Mouse (Mus musculus): Measurements from ENCODE around the gene Lypd8. TPM values are rescaled to one million over a fixed set of nuclear protein-coding genes. Genes with fewer than 3 reads are reported as not detected.
"Not testable (repeated sequence)": the region's sequence is repeated elsewhere in the genome, so short reads cannot be mapped to it uniquely, and the experiment has no call there.

Lypd8 gene
- polyA plus RNA-seq, 1 experiment from 2014 or later: 12.0 TPM

DNA sequence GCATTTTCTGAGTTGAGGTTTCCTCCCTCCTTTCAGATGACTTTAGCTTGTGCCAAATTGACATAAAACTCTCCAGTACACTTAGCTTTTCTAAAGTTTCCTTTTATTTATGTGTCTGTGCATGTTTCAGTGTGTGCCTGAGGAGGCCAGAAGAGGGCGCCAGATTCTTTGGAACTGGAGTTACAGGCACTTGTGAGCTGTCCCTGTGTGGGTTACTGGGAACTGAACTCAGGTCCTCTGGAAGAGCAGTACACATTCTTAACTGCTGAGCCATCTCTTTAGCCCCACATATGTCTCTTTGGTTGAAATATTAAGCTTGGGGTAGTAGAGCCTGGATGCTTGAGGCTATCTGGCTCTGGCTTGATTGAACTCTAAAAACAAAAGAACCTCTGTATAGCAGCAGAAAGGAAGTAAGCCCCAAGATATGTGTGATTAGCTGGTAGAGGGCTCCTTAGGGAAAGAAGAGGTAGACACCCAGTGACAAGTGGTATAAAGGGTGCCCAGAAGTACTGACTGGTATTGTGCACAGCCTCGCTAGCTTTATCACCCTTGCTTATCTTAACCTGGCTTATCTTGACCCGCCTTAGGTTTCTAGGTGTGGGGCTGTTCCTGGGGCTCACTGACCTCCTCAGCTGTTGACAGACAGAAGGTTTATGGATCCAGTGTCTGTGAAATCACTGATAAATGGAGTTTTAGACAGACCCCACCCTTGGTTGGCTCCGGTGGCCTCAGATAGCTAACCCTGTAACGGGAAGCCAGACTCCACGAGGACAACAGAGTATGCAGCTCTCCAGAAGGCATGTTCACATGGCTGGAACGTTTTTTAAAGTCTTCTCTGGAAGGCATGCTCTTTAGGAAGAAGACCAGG lies 25.9 kb upstream of the Lypd8 start:
- Histone ChIP-seq H3K27ac (ENCODE audit: low read length) (peak overlapping the region; percentile 93), H3K4me3 (ENCODE audit: low read depth, low read length) (0 out of 2 replicates have a peak overlapping the region, but pooled peaks have one; percentile 7), H3K4me1 (ENCODE audit: control insufficient read depth, low read depth, low read length) (peaks cover 52% of the 10 kb centered on the region), H3K36me3 (ENCODE audit: control insufficient read depth, insufficient read depth) (no peaks in the 10 kb centered on the region), H3K4me2 (ENCODE audit: low read depth, low read length) (peak overlapping the region; percentile 43), H3K9ac (ENCODE audit: low read depth, low read length) (peak overlapping the region; percentile 29), H3K9me3 (replicated peaks; ENCODE audit: control insufficient read depth, low read length) (no peaks in the 10 kb centered on the region), H3K27me3 (ENCODE audit: control insufficient read depth, insufficient read depth, low read depth, low read length) (no peaks in the 10 kb centered on the region)
- 17% methylated on average over 7 of the region's 7 CpGs for WGBS (ENCODE audit: insufficient replicate concordance)
- peak; percentile 86 for ATAC-seq (ENCODE audit: low read depth)

DNA sequence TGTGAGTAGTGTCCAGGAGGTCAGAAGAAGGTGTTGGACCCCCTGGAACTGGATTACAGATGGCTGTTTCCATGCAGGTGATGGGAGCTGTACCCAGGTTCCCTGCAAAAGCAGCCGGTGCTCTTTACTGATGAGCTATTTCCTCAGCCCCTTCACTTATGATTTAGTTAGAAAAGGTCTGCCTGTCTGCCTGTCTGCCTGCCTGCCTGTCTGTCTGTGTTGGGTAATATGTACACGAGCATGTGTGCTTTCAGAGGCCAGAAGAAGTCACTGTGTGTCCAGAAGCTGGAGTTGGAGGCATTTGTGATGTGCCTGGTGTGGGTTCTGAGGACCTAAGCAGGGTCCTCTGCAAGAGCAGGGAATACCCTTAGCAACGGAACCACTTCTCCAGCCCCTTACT lies 25.1 kb upstream of the Lypd8 start:
- Histone ChIP-seq H3K27ac (ENCODE audit: low read length) (peak overlapping the region; percentile 93), H3K9ac (ENCODE audit: low read depth, low read length) (peak overlapping the region; percentile 47), H3K4me1 (ENCODE audit: control insufficient read depth, low read depth, low read length) (peaks cover 53% of the 10 kb centered on the region), H3K36me3 (ENCODE audit: control insufficient read depth, insufficient read depth) (no peaks in the 10 kb centered on the region), H3K4me2 (ENCODE audit: low read depth, low read length) (peak overlapping the region; percentile 43), H3K4me3 (ENCODE audit: low read depth, low read length) (no peak overlapping the region), H3K27me3 (ENCODE audit: control insufficient read depth, insufficient read depth, low read depth, low read length) (no peaks in the 10 kb centered on the region), H3K9me3 (replicated peaks; ENCODE audit: control insufficient read depth, low read length) (no peaks in the 10 kb centered on the region)
- 40% methylated on average over 3 of the region's 3 CpGs for WGBS (ENCODE audit: insufficient replicate concordance)
- ATAC-seq (ENCODE audit: low read depth): no peak

DNA sequence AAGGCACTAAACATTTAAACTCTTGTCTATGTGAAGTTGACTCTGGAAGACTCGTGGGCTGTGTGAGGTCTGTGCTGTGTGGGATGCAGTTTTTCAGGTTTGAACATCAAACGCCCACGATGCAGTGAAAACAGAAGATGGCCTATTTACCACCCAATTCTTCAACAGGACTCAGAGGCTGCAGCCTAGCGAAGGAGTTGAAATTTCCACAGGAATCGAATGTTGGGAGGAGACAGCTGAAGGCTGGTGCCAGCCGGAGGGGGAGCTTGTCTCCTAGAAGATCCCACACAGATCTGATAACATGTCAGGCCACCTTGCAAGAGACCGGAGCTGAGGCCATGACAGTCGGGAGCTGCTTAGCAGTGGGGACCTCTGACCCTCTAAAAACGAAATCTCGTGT lies 24.4 kb upstream of the Lypd8 start:
- Histone ChIP-seq H3K4me3 (ENCODE audit: low read depth, low read length) (no peak overlapping the region), H3K27me3 (ENCODE audit: control insufficient read depth, insufficient read depth, low read depth, low read length) (no peaks in the 10 kb centered on the region), H3K36me3 (ENCODE audit: control insufficient read depth, insufficient read depth) (no peaks in the 10 kb centered on the region), H3K4me2 (ENCODE audit: low read depth, low read length) (peak overlapping the region; percentile 10; the same call in 1 of the 2 replicates), H3K4me1 (ENCODE audit: control insufficient read depth, low read depth, low read length) (peaks cover 53% of the 10 kb centered on the region), H3K9ac (ENCODE audit: low read depth, low read length) (no peak overlapping the region), H3K9me3 (replicated peaks; ENCODE audit: control insufficient read depth, low read length) (no peaks in the 10 kb centered on the region), H3K27ac (ENCODE audit: low read length) (no peak overlapping the region)
- no peak for ATAC-seq (ENCODE audit: low read depth)
- 48% methylated on average over 10 of the region's 10 CpGs for WGBS (ENCODE audit: insufficient replicate concordance)

DNA sequence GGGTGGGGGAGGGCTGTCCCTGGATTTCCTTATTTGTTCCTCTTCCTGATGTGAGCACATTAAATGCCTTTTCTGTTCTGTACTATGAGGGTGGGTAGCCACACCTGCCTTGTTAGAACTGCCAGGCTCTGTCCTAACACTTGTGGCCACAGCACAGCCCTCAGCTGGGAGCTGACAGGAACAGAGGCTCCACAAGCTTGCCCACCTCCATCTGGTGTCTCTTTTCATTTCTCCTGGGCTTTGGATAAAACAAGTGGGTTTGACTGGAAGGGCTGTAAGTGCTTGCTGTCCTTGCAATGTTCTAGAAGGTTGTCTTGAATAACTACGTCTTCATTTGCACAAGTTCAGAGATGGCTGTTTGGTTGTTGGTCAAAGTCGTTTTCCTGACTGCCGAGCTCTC lies 23.9 kb upstream of the Lypd8 start:
- H3K36me3 ChIP-seq (ENCODE audit: control insufficient read depth, insufficient read depth): no peaks in the 10 kb centered on the region
- H3K27ac ChIP-seq (ENCODE audit: low read length): peak overlapping the region; percentile 21; the same call in 1 of the 2 replicates
- no peaks in the 10 kb centered on the region for H3K9me3 ChIP-seq (replicated peaks; ENCODE audit: control insufficient read depth, low read length)
- no peaks in the 10 kb centered on the region for H3K27me3 ChIP-seq (ENCODE audit: control insufficient read depth, insufficient read depth, low read depth, low read length)
- no peak for ATAC-seq (ENCODE audit: low read depth)
- H3K9ac ChIP-seq (ENCODE audit: low read depth, low read length): no peak overlapping the region
- H3K4me2 ChIP-seq (ENCODE audit: low read depth, low read length): no peak overlapping the region
- no peak overlapping the region for H3K4me3 ChIP-seq (ENCODE audit: low read depth, low read length)
- peaks cover 53% of the 10 kb centered on the region for H3K4me1 ChIP-seq (ENCODE audit: control insufficient read depth, low read depth, low read length)
- WGBS (ENCODE audit: insufficient replicate concordance): 60% methylated on average over 3 of the region's 3 CpGs

DNA sequence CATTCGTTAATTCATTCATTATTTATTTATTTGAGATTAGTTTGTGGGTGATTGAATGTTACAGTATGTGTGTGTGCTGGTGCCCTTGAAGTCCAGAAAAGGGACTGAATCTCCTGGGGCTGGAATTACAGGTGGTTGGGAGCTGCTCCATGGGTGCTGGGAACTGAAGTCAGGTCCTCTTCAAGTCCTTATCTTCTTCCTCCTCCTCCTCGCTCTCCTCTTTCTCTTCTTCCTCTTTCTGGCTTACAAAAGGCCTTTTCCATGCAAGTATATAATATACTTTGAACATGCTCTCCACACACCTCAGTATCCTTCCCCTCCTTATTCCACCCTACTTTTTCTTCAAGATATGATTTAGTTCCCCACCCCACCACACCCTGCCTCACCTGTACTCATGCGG lies 21.8 kb upstream of the Lypd8 start:
- no peak for ATAC-seq (ENCODE audit: low read depth)
- H3K27me3 ChIP-seq (ENCODE audit: control insufficient read depth, insufficient read depth, low read depth, low read length): no peaks in the 10 kb centered on the region
- H3K9ac ChIP-seq (ENCODE audit: low read depth, low read length): no peak overlapping the region
- no peak overlapping the region for H3K4me3 ChIP-seq (ENCODE audit: low read depth, low read length)
- peaks cover 39% of the 10 kb centered on the region for H3K4me1 ChIP-seq (ENCODE audit: control insufficient read depth, low read depth, low read length)
- WGBS (ENCODE audit: insufficient replicate concordance): 82% methylated on average over 3 of the region's 3 CpGs
- H3K4me2 ChIP-seq (ENCODE audit: low read depth, low read length): no peak overlapping the region
- H3K9me3 ChIP-seq (replicated peaks; ENCODE audit: control insufficient read depth, low read length): no peaks in the 10 kb centered on the region
- H3K36me3 ChIP-seq (ENCODE audit: control insufficient read depth, insufficient read depth): no peaks in the 10 kb centered on the region
- H3K27ac ChIP-seq (ENCODE audit: low read length): no peak overlapping the region

DNA sequence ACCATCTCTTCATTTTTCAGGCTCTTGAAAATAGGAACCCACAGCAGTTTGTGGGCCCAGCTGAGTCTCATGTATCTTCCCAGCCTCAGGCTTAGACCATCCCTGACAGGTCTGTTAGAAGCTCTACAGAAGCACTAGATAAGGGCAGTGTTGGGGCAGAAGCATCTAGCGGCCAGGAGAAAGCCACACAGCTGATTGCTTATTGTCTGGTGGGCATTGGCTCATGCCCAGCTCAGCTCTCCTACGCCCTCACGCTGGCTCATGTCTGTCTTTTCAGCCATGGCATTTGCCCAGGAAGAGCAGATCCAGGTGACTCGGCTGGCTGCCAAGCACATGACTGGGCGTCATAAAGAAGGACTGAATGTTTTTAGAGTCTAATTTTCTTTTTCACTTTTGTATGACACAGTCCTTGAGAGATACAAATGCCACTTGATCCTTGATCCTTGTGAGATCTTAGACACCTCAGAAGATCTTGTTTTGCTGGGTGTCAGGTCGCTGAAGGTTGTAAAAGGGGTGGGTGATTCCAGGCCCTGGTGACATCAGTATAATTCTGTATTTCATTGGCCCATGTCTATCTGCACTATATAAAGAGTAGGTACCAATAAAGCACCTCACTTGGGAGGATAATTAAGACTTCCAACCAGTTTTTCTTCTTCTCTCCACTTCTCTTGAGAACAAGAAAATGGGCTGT lies 20.9 kb upstream of the Lypd8 start:
- H3K27me3 ChIP-seq (ENCODE audit: control insufficient read depth, insufficient read depth, low read depth, low read length): no peaks in the 10 kb centered on the region
- H3K4me1 ChIP-seq (ENCODE audit: control insufficient read depth, low read depth, low read length): peaks cover 30% of the 10 kb centered on the region
- no peaks in the 10 kb centered on the region for H3K36me3 ChIP-seq (ENCODE audit: control insufficient read depth, insufficient read depth)
- no peaks in the 10 kb centered on the region for H3K9me3 ChIP-seq (replicated peaks; ENCODE audit: control insufficient read depth, low read length)
- WGBS (ENCODE audit: insufficient replicate concordance): 59% methylated on average over 6 of the region's 6 CpGs
- ATAC-seq (ENCODE audit: low read depth): no peak
- no peak overlapping the region for H3K4me2 ChIP-seq (ENCODE audit: low read depth, low read length)
- H3K27ac ChIP-seq (ENCODE audit: low read length): no peak overlapping the region
- no peak overlapping the region for H3K4me3 ChIP-seq (ENCODE audit: low read depth, low read length)
- no peak overlapping the region for H3K9ac ChIP-seq (ENCODE audit: low read depth, low read length)

DNA sequence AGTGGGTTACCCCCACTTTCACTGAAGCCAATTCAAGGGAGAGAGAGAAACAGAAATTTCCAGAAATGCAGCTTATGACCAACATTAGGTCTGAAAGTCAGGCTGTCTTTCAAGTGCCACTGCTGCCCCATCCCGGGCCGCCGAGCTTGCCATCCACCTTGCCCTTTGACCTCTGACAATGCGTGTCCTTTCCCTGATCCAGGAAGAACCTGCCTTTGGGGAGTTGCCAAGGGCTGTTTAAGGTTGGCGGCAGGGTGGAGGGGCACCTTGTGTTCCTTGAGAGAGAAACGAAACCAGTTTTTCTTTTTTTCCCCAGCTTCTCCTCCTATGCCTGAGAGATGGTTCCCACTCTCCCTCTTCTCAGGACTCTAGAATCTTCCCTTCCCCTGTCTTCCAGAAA lies 16.3 kb upstream of the Lypd8 start:
- WGBS (ENCODE audit: insufficient replicate concordance): no CpG with 5 or more reads among the region's 6 CpGs

DNA sequence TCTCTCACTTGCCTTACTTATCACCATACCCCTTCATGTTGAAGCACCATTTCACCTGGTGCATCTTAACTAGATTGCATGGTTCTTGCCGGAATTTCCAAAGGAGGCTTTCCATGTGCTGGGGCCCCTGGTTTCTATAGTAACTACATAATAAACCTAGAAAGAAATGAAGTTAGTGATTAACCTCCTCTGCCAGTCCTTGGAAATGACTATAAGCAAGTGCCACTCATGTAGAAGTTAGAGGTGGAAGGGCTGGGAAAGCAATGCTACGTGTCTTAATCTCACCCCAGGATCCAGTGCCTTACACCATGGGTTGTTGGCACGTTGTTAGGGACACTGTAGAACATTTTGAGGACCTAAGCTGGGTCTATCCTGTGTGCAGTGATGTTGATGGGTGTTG lies 14.4 kb upstream of the Lypd8 start:
- 60% methylated on average over 3 of the region's 3 CpGs for WGBS (ENCODE audit: insufficient replicate concordance)
- Histone ChIP-seq H3K4me2 (ENCODE audit: low read depth, low read length) (no peak overlapping the region), H3K4me1 (ENCODE audit: control insufficient read depth, low read depth, low read length) (no peaks in the 10 kb centered on the region), H3K27ac (ENCODE audit: low read length) (no peak overlapping the region), H3K9ac (ENCODE audit: low read depth, low read length) (no peak overlapping the region), H3K9me3 (replicated peaks; ENCODE audit: control insufficient read depth, low read length) (no peaks in the 10 kb centered on the region), H3K36me3 (ENCODE audit: control insufficient read depth, insufficient read depth) (no peaks in the 10 kb centered on the region), H3K4me3 (ENCODE audit: low read depth, low read length) (no peak overlapping the region), H3K27me3 (ENCODE audit: control insufficient read depth, insufficient read depth, low read depth, low read length) (no peaks in the 10 kb centered on the region)
- ATAC-seq (ENCODE audit: low read depth): no peak

More for the DNA sequence above, 16.3 kb upstream of the Lypd8 start:
- H3K4me2 ChIP-seq (ENCODE audit: low read depth, low read length); H3K4me3 ChIP-seq (ENCODE audit: low read depth, low read length); H3K9me3 ChIP-seq (replicated peaks; ENCODE audit: control insufficient read depth, low read length); H3K27me3 ChIP-seq (ENCODE audit: control insufficient read depth, insufficient read depth, low read depth, low read length); H3K9ac ChIP-seq (ENCODE audit: low read depth, low read length); H3K36me3 ChIP-seq (ENCODE audit: control insufficient read depth, insufficient read depth); H3K27ac ChIP-seq (ENCODE audit: low read length); H3K4me1 ChIP-seq (ENCODE audit: control insufficient read depth, low read depth, low read length); ATAC-seq (ENCODE audit: low read depth): not testable (repeated sequence)

DNA sequence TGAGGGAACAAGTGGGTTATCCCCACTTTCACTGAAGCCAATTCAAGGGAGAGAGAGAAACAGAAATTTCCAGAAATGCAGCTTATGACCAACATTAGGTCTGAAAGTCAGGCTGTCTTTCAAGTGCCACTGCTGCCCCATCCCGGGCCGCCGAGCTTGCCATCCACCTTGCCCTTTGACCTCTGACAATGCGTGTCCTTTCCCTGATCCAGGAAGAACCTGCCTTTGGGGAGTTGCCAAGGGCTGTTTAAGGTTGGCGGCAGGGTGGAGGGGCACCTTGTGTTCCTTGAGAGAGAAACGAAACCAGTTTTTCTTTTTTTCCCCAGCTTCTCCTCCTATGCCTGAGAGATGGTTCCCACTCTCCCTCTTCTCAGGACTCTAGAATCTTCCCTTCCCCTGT lies 12.7 kb upstream of the Lypd8 start:
- not testable (repeated sequence) for H3K36me3 ChIP-seq (ENCODE audit: control insufficient read depth, insufficient read depth); H3K9ac ChIP-seq (ENCODE audit: low read depth, low read length); H3K4me3 ChIP-seq (ENCODE audit: low read depth, low read length); H3K27me3 ChIP-seq (ENCODE audit: control insufficient read depth, insufficient read depth, low read depth, low read length); H3K4me1 ChIP-seq (ENCODE audit: control insufficient read depth, low read depth, low read length); ATAC-seq (ENCODE audit: low read depth); H3K4me2 ChIP-seq (ENCODE audit: low read depth, low read length); H3K27ac ChIP-seq (ENCODE audit: low read length); H3K9me3 ChIP-seq (replicated peaks; ENCODE audit: control insufficient read depth, low read length)
- no CpG with 5 or more reads among the region's 6 CpGs for WGBS (ENCODE audit: insufficient replicate concordance)

All from liver, embryonic 16.5 days (tissue).